Mouse (Mus musculus): ENCODE measurements around the gene Med12l.

- no peak for TF ChIP-seq POLR2A (IDR thresholded peaks at IDR 0.05; ENCODE audit: low read depth, low read length)
- TF ChIP-seq MAX (IDR thresholded peaks at IDR 0.05; ENCODE audit: low read length): no peak
- no peak for TF ChIP-seq ZMIZ1 (IDR thresholded peaks at IDR 0.05; ENCODE audit: low read depth, low read length)
- no peak for TF ChIP-seq CTCF (conservative IDR thresholded peaks at IDR 0.05 in 1 of 2, IDR thresholded peaks at IDR 0.05 in 1 of 2; ENCODE audit: low read depth in 2 of 2, low read length in 2 of 2)
- TF ChIP-seq EP300 (IDR thresholded peaks at IDR 0.05; ENCODE audit: low read length): no peak
- TF ChIP-seq JUND (conservative IDR thresholded peaks at IDR 0.05; ENCODE audit: low read depth, low read length): no peak
- TF ChIP-seq CHD1 (IDR thresholded peaks at IDR 0.05; ENCODE audit: low read depth, low read length): no peak
- no peak for TF ChIP-seq ZNF384 (IDR thresholded peaks at IDR 0.05; ENCODE audit: low read depth, low read length)
Observed at GRCm38 (mm10) chr3:59243384-59243783, 237.8 kb downstream of the Med12l start.
